Mouse (Mus musculus) liver, embryonic 14.5 days (tissue): Measurements from ENCODE around the gene Cttnbp2.

Experiments used
- CTCF ChIP-seq: IDR thresholded peaks from 2 replicates; pipeline ENCODE4 v1.5.1; 2016; ENCODE audit warnings: antibody characterized with exemption, low read depth, control low read depth
- EP300 ChIP-seq: IDR thresholded peaks from 2 replicates; pipeline ENCODE4 v1.6.1; 2016; ENCODE audit warnings: antibody characterized with exemption, low read depth

DNA sequence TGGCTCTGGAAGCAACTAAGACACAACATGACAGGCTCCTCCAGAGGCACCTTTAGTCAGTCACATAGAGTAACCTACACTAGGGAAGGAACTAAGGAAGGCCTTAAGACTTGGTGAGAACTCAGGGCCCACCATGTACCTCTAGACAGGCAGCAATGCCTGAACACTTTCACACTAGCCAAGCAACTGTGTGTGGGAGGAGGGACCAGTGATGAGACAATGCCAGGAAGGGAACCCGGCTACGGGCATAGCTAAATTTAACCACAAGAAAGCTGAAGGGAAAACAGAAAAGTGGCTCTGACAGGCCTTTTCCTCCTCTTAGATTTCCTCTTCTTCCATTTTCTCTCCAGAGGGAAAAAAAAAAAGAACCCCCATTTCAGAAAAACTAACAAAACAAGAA is 6.6 kb downstream of the Cttnbp2 start:
- no peak for TF ChIP-seq CTCF
- TF ChIP-seq EP300, result no peak
